Mouse (Mus musculus) liver, postnatal 0 days (tissue): ENCODE measurements around the gene Rasd1. TPM values are rescaled to one million over a fixed set of nuclear protein-coding genes. Genes with fewer than 3 reads are reported as not detected.

ENCODE experiments used
- ATAC-seq: fragments of 200-750 bp; cut with Nextera tagmentation; 2 replicates; pipeline ENCODE4 v1.8.0; 2017; ENCODE audit warnings: mild to moderate bottlenecking, moderate library complexity
- DNase-seq: peaks from one replicate; pipeline ENCODE4 v3.0.0-alpha.2; 2016
- H3K27ac ChIP-seq: fragments of 300-500 bp; sonication (generic); 2 replicates; pipeline ENCODE4 v1.5.1; 2014; ENCODE audit warnings: antibody characterized with exemption, moderate library complexity, mild to moderate bottlenecking, low read depth
- H3K27me3 ChIP-seq: fragments of 300-500 bp; sonication (generic); 2 replicates; pipeline ENCODE4 v1.6.1; 2014; ENCODE audit warnings: low read length, control low read depth, mixed read lengths; ENCODE audit not compliant: insufficient read depth
- H3K36me3 ChIP-seq: fragments of 300-500 bp; sonication (generic); replicated peaks from 2 replicates; pipeline ENCODE4 v1.6.1; 2014; ENCODE audit warnings: mild to moderate bottlenecking, control low read depth, low read length, moderate library complexity, mixed read lengths; ENCODE audit not compliant: insufficient read depth
- H3K4me1 ChIP-seq: fragments of 300-500 bp; sonication (generic); 2 replicates; pipeline ENCODE4 v1.6.1; 2014; ENCODE audit warnings: antibody characterized with exemption, mild to moderate bottlenecking, control low read depth; ENCODE audit not compliant: insufficient read depth
- H3K4me2 ChIP-seq: fragments of 300-500 bp; sonication (generic); 2 replicates; pipeline ENCODE4 v1.6.1; 2014; ENCODE audit warnings: low read depth, mild to moderate bottlenecking, low read length, moderate library complexity, mixed read lengths
- H3K4me3 ChIP-seq: fragments of 300-500 bp; sonication (generic); 2 replicates; pipeline ENCODE4 v1.5.1; 2014; ENCODE audit warnings: low read depth, low read length
- H3K9ac ChIP-seq: fragments of 300-500 bp; sonication (generic); replicated peaks from 2 replicates; pipeline ENCODE4 v1.6.1; 2014; ENCODE audit warnings: mild to moderate bottlenecking, moderate library complexity
- H3K9me3 ChIP-seq: fragments of 300-500 bp; sonication (generic); 2 replicates; pipeline ENCODE4 v1.6.1; 2016; ENCODE audit warnings: mild to moderate bottlenecking, control low read depth, low read length, mixed read lengths
- CTCF ChIP-seq: sonication (generic); IDR thresholded peaks from 2 replicates; pipeline ENCODE4 v1.5.1; 2016; ENCODE audit warnings: antibody characterized with exemption, low read depth
- EP300 ChIP-seq: IDR thresholded peaks from 2 replicates; pipeline ENCODE4 v1.6.1; 2016; ENCODE audit warnings: antibody characterized with exemption, low read depth, mild to moderate bottlenecking
- WGBS: fragments of 180-500 bp; shearing (Covaris S2); extraction: QIAGEN DNeasy Blood & Tissue Kit; methylation state at CpG from one replicate; pipeline ENCODE4 v1.1.7; 2014; ENCODE audit not compliant: insufficient replicate concordance; 5-methylcytosine and 5-hydroxymethylcytosine counted together
- polyA plus RNA-seq: library from polyadenylated mRNA; unstranded; fragments of >200 nt; fragmentation: Nextera tagmentation; extraction: Ambion mirVana; gene quantifications from 2 replicates; pipeline ENCODE4 v1.2.1, GENCODE M21; 2015

Rasd1 gene
- 2.2 and 3.2 TPM in 2 replicates for polyA plus RNA-seq

GRCm38 (mm10) chr11:59964818-59965217 lies at the start of gene Rasd1:
Gene Rasd1, minus strand, starts transcription at chr11:59964944.
- Histone ChIP-seq H3K4me2 (peak within 1 kb of the TSS; percentile 99), H3K27ac (peak within 1 kb of the TSS; percentile 51), H3K27me3 (peaks cover 19% of the 10 kb centered on the region), H3K9me3 (no peaks in the 10 kb centered on the region), H3K36me3 (peaks cover 12% of the 10 kb centered on the region), H3K9ac (peak within 1 kb of the TSS; percentile 63), H3K4me3 (peak within 1 kb of the TSS; percentile 60), H3K4me1 (peaks cover 26% of the 10 kb centered on the region)
- peak; percentile 85 for DNase-seq
- TF ChIP-seq CTCF, result no peak
- TF ChIP-seq EP300, result no peak
- under 1% methylated on average over 28 of the region's 28 CpGs for WGBS
- peak; percentile 86 for ATAC-seq

- Histone ChIP-seq H3K27ac (no peak overlapping the region), H3K9ac (no peak overlapping the region), H3K27me3 (no peaks in the 10 kb centered on the region), H3K36me3 (no peaks in the 10 kb centered on the region), H3K4me2 (no peak overlapping the region), H3K9me3 (no peaks in the 10 kb centered on the region), H3K4me1 (peaks cover 2% of the 10 kb centered on the region; the same call in 1 of the 2 replicates), H3K4me3 (no peak overlapping the region)
- no peak for DNase-seq
- WGBS, result 61% methylated on average over 3 of the region's 3 CpGs
- no peak for ATAC-seq
- TF ChIP-seq EP300 (no peak), CTCF (no peak)
These were observed 46.8 kb upstream of the Rasd1 start for GRCm38 (mm10) chr11:60011516-60011915.

- Histone ChIP-seq H3K36me3 (no peaks in the 10 kb centered on the region), H3K27ac (no peak overlapping the region), H3K4me1 (peaks cover 2% of the 10 kb centered on the region; the same call in 1 of the 2 replicates), H3K9ac (no peak overlapping the region), H3K4me2 (no peak overlapping the region), H3K27me3 (no peaks in the 10 kb centered on the region), H3K4me3 (no peak overlapping the region), H3K9me3 (no peaks in the 10 kb centered on the region)
- no peak for ATAC-seq
- 76% methylated on average over 3 of the region's 3 CpGs for WGBS
- DNase-seq, result no peak
- no peak for TF ChIP-seq CTCF
- TF ChIP-seq EP300, result no peak
These were observed 44.7 kb upstream of the Rasd1 start for GRCm38 (mm10) chr11:60009451-60009850.

- WGBS, result 70% methylated on average over 3 of the region's 3 CpGs
- Histone ChIP-seq H3K4me3 (no peak overlapping the region), H3K36me3 (no peaks in the 10 kb centered on the region), H3K4me1 (no peaks in the 10 kb centered on the region), H3K9me3 (no peaks in the 10 kb centered on the region), H3K4me2 (no peak overlapping the region), H3K27ac (no peak overlapping the region), H3K27me3 (no peaks in the 10 kb centered on the region), H3K9ac (no peak overlapping the region)
- TF ChIP-seq EP300, result no peak
- no peak for TF ChIP-seq CTCF
- ATAC-seq (no peak), DNase-seq (no peak)
These were observed 41.1 kb upstream of the Rasd1 start for GRCm38 (mm10) chr11:60005866-60006265.

- DNase-seq (no peak), ATAC-seq (no peak)
- H3K36me3 ChIP-seq, result no peaks in the 10 kb centered on the region
- TF ChIP-seq CTCF (no peak), EP300 (no peak)
- no peak overlapping the region for H3K27ac ChIP-seq
- H3K9ac ChIP-seq, result no peak overlapping the region
- H3K4me2 ChIP-seq, result no peak overlapping the region
- H3K4me3 ChIP-seq, result no peak overlapping the region
- H3K27me3 ChIP-seq, result no peaks in the 10 kb centered on the region
- no peaks in the 10 kb centered on the region for H3K4me1 ChIP-seq
- WGBS, result 82% methylated on average over 6 of the region's 6 CpGs
- no peaks in the 10 kb centered on the region for H3K9me3 ChIP-seq
These were observed 40.0 kb upstream of the Rasd1 start for GRCm38 (mm10) chr11:60004716-60005115.

GRCm38 (mm10) chr11:60003811-60004210 lies 39.1 kb upstream of the Rasd1 start:
- Histone ChIP-seq H3K4me2 (no peak overlapping the region), H3K9me3 (no peaks in the 10 kb centered on the region), H3K4me1 (no peaks in the 10 kb centered on the region), H3K27ac (no peak overlapping the region), H3K9ac (no peak overlapping the region), H3K27me3 (no peaks in the 10 kb centered on the region), H3K4me3 (no peak overlapping the region), H3K36me3 (no peaks in the 10 kb centered on the region)
- WGBS, result 80% methylated on average over 7 of the region's 8 CpGs
- TF ChIP-seq CTCF (no peak), EP300 (no peak)
- DNase-seq (no peak), ATAC-seq (no peak)
